Mouse (Mus musculus): ENCODE data around the gene Shank2. TPM values are rescaled to one million over a fixed set of nuclear protein-coding genes. Genes with fewer than 3 reads are reported as not detected.

The Shank2 gene
- polyA plus RNA-seq, 1 experiment from 2014 or later: 0.39 TPM

GRCm38 (mm10) chr7:144081963-144082362 is 80.2 kb downstream of the Shank2 start:
- WGBS: 84% methylated on average over 2 of the region's 2 CpGs
- Histone ChIP-seq H3K27me3 (ENCODE audit: low read depth, poor library complexity, severe bottlenecking) (no peaks in the 10 kb centered on the region), H3K36me3 (no peaks in the 10 kb centered on the region), H3K9me3 (replicated peaks) (no peaks in the 10 kb centered on the region), H3K4me3 (no peak overlapping the region), H3K27ac (no peak overlapping the region), H3K4me1 (no peaks in the 10 kb centered on the region)
- DNase-seq (ENCODE audit: low spot score): no peak

DNA sequence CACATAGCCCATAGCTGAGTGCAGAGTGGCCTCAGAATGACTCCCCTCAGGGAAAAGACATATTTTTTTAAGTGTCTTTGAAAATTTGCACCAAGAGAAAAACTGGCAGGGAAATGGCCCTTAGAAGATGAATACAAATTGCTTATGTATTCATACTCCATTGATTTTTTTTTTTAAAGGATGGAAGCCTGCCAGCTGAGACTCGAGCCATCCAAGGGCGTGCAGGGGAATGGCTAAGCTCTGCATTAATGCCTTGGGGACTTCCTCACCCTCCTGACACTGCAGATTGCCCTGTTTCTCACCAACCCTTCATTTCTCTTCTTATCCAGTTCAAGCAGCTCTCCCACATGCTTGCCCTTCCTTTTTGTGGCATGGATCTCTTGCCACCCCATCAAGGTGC is 85.5 kb downstream of the Shank2 start:
- H3K4me3 ChIP-seq: no peak overlapping the region
- DNase-seq (ENCODE audit: low spot score): no peak
- no peaks in the 10 kb centered on the region for H3K36me3 ChIP-seq
- H3K9me3 ChIP-seq (replicated peaks): no peaks in the 10 kb centered on the region
- H3K27ac ChIP-seq: no peak overlapping the region
- no peaks in the 10 kb centered on the region for H3K27me3 ChIP-seq (ENCODE audit: low read depth, poor library complexity, severe bottlenecking)
- H3K4me1 ChIP-seq: no peaks in the 10 kb centered on the region
- 83% methylated on average over 2 of the region's 2 CpGs for WGBS

DNA sequence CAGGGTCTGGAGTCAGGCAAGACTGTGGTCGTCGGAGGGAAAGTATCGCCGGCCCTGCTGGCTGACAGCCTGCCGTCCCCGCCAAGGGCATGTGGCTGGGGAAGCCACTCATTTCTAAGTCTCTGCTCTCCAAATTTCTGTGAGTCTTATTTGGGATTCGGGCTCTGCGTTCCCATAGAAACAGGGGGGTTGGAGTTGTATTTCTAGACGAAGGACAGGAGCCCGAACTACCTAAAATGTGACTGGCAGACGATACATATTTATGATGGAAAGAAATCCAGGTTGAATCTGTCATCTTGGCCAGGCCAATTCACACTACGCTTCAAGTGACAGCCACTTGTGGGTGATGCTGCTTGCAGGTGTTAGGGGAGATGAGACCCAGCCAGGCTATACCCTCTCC is 92.4 kb downstream of the Shank2 start:
- DNase-seq (ENCODE audit: low spot score): no peak
- no peak overlapping the region for H3K27ac ChIP-seq
- H3K27me3 ChIP-seq (ENCODE audit: low read depth, poor library complexity, severe bottlenecking): no peaks in the 10 kb centered on the region
- H3K4me3 ChIP-seq: no peak overlapping the region
- H3K4me1 ChIP-seq: no peaks in the 10 kb centered on the region
- no peaks in the 10 kb centered on the region for H3K9me3 ChIP-seq (replicated peaks)
- WGBS: 87% methylated on average over 12 of the region's 12 CpGs
- H3K36me3 ChIP-seq: no peaks in the 10 kb centered on the region

GRCm38 (mm10) chr7:144097314-144097713 is 95.6 kb downstream of the Shank2 start:
- 16% methylated on average over 2 of the region's 2 CpGs for WGBS
- Histone ChIP-seq H3K9me3 (replicated peaks) (no peaks in the 10 kb centered on the region), H3K27ac (no peak overlapping the region), H3K36me3 (no peaks in the 10 kb centered on the region), H3K27me3 (ENCODE audit: low read depth, poor library complexity, severe bottlenecking) (no peaks in the 10 kb centered on the region), H3K4me1 (peaks cover 4% of the 10 kb centered on the region; the same call in 1 of the 2 replicates), H3K4me3 (no peak overlapping the region)
- no peak for DNase-seq (ENCODE audit: low spot score)

GRCm38 (mm10) chr7:144102222-144102980 is 100.7 kb downstream of the Shank2 start:
- H3K4me1 ChIP-seq: peaks cover 7% of the 10 kb centered on the region; the same call in 1 of the 2 replicates
- no peak overlapping the region for H3K27ac ChIP-seq
- H3K27me3 ChIP-seq (ENCODE audit: low read depth, poor library complexity, severe bottlenecking): no peaks in the 10 kb centered on the region
- WGBS: 43% methylated on average over 4 of the region's 4 CpGs
- no peaks in the 10 kb centered on the region for H3K9me3 ChIP-seq (replicated peaks)
- no peak overlapping the region for H3K4me3 ChIP-seq
- H3K36me3 ChIP-seq: no peaks in the 10 kb centered on the region
- DNase-seq (ENCODE audit: low spot score): no peak

DNA sequence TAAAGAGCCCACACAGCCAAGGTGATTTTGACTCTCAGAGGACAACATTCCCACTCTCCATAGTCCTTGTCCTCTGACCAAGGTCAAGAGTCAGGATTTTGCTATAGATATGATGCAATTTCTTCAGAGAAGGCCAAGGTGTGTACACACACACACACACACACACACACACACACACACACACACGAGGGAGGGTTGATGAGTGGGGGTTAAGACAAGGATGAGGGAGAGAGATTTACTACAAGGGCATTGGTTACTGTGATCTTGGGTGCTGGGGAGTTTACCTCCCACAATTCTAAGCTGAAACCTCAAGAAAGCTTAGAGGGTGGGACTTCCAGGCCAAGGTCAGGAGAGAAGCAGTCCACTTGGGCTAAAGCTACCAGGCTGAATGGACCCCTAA is 104.2 kb downstream of the Shank2 start:
- H3K27me3 ChIP-seq (ENCODE audit: low read depth, poor library complexity, severe bottlenecking): no peaks in the 10 kb centered on the region

GRCm38 (mm10) chr7:144106352-144107011 is 104.8 kb downstream of the Shank2 start:
- Histone ChIP-seq H3K36me3 (no peaks in the 10 kb centered on the region), H3K27ac (no peak overlapping the region), H3K9me3 (replicated peaks) (no peaks in the 10 kb centered on the region), H3K27me3 (ENCODE audit: low read depth, poor library complexity, severe bottlenecking) (no peaks in the 10 kb centered on the region), H3K4me3 (no peak overlapping the region), H3K4me1 (peaks cover 7% of the 10 kb centered on the region; the same call in 1 of the 2 replicates)
- WGBS: 34% methylated on average over 9 of the region's 9 CpGs
- DNase-seq (ENCODE audit: low spot score): no peak

More for the DNA sequence above, 104.2 kb downstream of the Shank2 start:
- peaks cover 7% of the 10 kb centered on the region; the same call in 1 of the 2 replicates for H3K4me1 ChIP-seq
- H3K9me3 ChIP-seq (replicated peaks): no peaks in the 10 kb centered on the region
- no peak overlapping the region for H3K4me3 ChIP-seq
- no peaks in the 10 kb centered on the region for H3K36me3 ChIP-seq
- no peak overlapping the region for H3K27ac ChIP-seq
- 67% methylated on average over 1 of the region's 1 CpGs for WGBS
- DNase-seq (ENCODE audit: low spot score): no peak

- H3K4me1 ChIP-seq: no peaks in the 10 kb centered on the region
- 90% methylated on average over 5 of the region's 5 CpGs for WGBS
These were observed 106.4 kb downstream of the Shank2 start for GRCm38 (mm10) chr7:144108141-144108540.

DNA sequence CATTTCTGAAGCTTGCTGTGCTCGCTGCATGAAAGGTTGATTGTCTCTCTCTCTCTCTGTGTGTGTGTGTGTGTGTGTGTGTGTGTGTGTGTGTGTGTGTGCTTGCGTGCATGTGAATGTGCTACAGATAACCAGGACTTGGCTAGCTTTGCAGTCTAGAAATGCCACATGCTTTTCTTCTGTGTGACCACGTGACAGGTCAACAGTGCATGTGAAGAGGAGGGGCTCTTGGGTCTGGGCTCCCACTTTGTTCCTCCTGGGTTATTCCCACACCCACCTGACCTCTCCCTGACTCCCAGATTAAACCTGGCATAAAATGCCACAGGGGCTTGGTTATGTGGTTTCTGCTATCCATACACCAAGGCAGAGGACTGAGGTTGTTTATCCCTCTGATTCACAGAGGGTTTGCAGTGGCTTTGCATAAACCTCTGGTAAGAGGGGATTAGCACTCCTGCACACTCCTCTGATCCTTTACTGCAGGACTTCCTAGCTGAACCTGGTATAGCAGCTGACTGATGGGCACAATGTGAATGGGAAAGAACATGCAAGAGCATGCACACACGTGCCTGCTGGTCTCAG is 109.4 kb downstream of the Shank2 start:
- Histone ChIP-seq H3K4me3 (no peak overlapping the region), H3K27me3 (ENCODE audit: low read depth, poor library complexity, severe bottlenecking) (no peaks in the 10 kb centered on the region), H3K27ac (no peak overlapping the region), H3K4me1 (no peaks in the 10 kb centered on the region), H3K36me3 (no peaks in the 10 kb centered on the region), H3K9me3 (replicated peaks) (no peaks in the 10 kb centered on the region)
- DNase-seq (ENCODE audit: low spot score): no peak
- 60% methylated on average over 4 of the region's 4 CpGs for WGBS

More at GRCm38 (mm10) chr7:144108141-144108540, 106.4 kb downstream of the Shank2 start:
- H3K27me3 ChIP-seq (ENCODE audit: low read depth, poor library complexity, severe bottlenecking): no peaks in the 10 kb centered on the region
- no peak for DNase-seq (ENCODE audit: low spot score)
- no peaks in the 10 kb centered on the region for H3K9me3 ChIP-seq (replicated peaks)
- no peaks in the 10 kb centered on the region for H3K36me3 ChIP-seq
- H3K4me3 ChIP-seq: no peak overlapping the region
- H3K27ac ChIP-seq: no peak overlapping the region

DNA sequence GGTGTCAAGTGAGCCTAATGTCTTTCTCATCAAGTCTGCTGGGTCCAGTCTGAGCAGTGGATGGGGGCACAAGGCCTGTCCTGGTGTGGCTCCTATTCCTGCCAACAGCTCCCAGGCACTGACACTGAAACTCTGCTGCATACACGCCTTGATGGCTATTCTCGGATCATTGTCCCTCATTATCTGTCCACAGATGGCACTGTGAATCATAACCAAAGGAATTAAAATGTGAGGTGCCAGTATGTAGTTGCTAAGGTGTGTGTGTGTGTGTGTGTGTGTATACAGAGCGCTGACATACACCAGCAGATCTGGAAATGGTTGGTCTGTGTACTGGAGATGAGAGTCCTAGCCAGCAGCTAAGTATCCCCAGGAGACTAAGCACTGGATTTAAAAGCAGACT is 110.3 kb downstream of the Shank2 start:
- DNase-seq (ENCODE audit: low spot score): no peak
- H3K4me3 ChIP-seq: no peak overlapping the region
- no peaks in the 10 kb centered on the region for H3K9me3 ChIP-seq (replicated peaks)
- H3K27me3 ChIP-seq (ENCODE audit: low read depth, poor library complexity, severe bottlenecking): no peaks in the 10 kb centered on the region
- H3K36me3 ChIP-seq: no peaks in the 10 kb centered on the region
- no peak overlapping the region for H3K27ac ChIP-seq
- 84% methylated on average over 3 of the region's 3 CpGs for WGBS
- no peaks in the 10 kb centered on the region for H3K4me1 ChIP-seq

DNA sequence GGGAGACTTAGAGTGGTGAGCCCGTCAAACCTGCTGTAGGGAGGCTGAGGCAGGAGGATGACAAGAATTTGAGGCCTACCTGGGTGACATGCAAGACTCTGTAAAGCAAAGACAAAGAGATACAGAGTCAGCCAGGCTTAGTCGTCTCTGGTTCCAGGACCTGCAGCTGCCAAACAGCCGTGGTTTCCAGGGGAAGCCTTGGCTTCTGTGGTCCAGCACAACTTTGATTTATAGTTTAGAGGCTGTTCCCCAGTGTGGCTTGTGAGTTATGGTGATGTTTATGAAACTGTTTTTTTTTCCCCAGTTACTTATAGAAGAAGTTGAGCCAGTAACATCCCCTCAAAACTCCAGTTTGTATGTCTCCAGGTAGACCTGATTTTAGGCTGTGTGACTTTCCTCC is 112.5 kb downstream of the Shank2 start:
- 71% methylated on average over 3 of the region's 3 CpGs for WGBS
- no peak for DNase-seq (ENCODE audit: low spot score)
- H3K27ac ChIP-seq: no peak overlapping the region
- H3K36me3 ChIP-seq: no peaks in the 10 kb centered on the region
- H3K9me3 ChIP-seq (replicated peaks): no peaks in the 10 kb centered on the region
- H3K4me3 ChIP-seq: no peak overlapping the region
- H3K4me1 ChIP-seq: no peaks in the 10 kb centered on the region
- H3K27me3 ChIP-seq (ENCODE audit: low read depth, poor library complexity, severe bottlenecking): no peaks in the 10 kb centered on the region

- Histone ChIP-seq H3K9me3 (replicated peaks) (no peaks in the 10 kb centered on the region), H3K27me3 (ENCODE audit: low read depth, poor library complexity, severe bottlenecking) (no peaks in the 10 kb centered on the region), H3K4me1 (no peaks in the 10 kb centered on the region), H3K27ac (no peak overlapping the region), H3K36me3 (no peaks in the 10 kb centered on the region), H3K4me3 (no peak overlapping the region)
- 87% methylated on average over 1 of the region's 1 CpGs for WGBS
- no peak for DNase-seq (ENCODE audit: low spot score)
These were observed 117.8 kb downstream of the Shank2 start for GRCm38 (mm10) chr7:144119562-144119961.

DNA sequence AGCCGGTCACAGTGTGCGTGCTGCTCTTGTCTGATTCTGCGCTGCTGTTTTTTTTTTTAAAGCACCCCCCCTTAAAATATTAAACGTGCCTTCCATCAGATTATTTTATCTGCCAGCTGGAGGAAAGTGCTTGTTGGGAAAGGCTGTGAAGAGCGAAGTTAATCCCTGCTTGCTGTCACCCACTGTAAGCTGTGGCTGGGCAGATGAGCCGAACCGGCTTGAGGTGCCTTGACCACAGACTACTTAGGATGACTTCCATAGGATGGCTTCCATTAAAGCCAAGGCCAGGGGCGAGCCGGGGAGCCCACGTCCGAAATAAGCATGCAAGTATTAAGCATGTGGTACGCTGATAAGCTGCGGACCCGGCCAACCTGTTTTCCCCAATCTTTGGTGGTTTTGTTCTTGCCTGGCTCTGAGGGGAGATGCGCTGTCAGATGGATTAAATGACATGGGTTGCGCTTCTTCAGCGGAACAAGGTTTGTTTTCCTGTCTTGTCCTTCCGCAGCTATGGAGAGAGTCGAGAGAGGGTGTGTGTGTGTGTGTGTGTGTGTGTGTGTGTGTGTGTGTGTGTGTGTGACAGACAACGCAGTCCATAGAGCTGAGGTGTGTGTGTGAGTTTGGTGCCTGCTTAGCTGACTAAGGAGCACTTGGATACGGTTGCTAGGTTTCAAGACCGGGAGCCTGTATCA is 131.1 kb downstream of the Shank2 start:
- H3K36me3 ChIP-seq: no peaks in the 10 kb centered on the region
- no peaks in the 10 kb centered on the region for H3K27me3 ChIP-seq (ENCODE audit: low read depth, poor library complexity, severe bottlenecking)
- H3K4me1 ChIP-seq: no peaks in the 10 kb centered on the region
- no peak for DNase-seq (ENCODE audit: low spot score)
- H3K27ac ChIP-seq: no peak overlapping the region
- no peak overlapping the region for H3K4me3 ChIP-seq
- WGBS: 87% methylated on average over 22 of the region's 22 CpGs
- H3K9me3 ChIP-seq (replicated peaks): no peaks in the 10 kb centered on the region
